Mouse (Mus musculus): ENCODE results near the gene Slc34a3. TPM values are rescaled to one million over a fixed set of nuclear protein-coding genes. Genes with fewer than 3 reads are reported as not detected.

Gene Slc34a3
- total and polyA plus RNA-seq, 2 experiments from 2014 or later: not detected

DNA sequence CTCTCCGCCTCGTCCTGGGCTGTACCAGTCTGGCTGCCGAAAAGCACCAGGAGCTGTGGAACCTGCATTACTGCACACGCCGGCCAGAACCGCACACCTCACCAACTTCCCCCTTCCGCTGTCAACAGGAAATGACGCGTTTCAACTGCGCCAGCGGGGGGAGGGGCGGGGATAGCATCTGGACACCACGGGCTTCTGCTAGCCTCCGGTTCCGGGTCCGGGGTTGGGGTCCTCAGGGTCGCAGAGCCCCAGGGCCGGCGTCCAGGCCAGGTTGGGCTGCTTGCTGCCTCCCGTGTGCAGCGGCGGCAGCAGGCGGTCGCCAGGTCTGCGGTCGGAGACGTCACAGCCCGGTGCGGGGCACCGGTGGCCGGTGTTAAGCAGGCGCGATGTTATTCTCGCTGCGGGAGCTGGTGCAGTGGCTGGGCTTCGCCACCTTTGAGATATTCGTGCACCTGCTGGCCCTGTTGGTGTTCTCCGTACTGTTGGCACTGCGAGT, 21.2 kb upstream of the Slc34a3 start, which contains the start of gene Tmem203:
TSS of gene Tmem203 (plus strand) at position 156 of the 496 bp plus-strand sequence.
- no peak for TF ChIP-seq CTCF (IDR thresholded peaks at IDR 0.05; ENCODE audit: low read depth)
- H3K4me1 ChIP-seq (ENCODE audit: insufficient read depth, low read length): peaks cover 13% of the 10 kb centered on the region
- DNase-seq (ENCODE audit: low spot score) (peak; percentile 94), ATAC-seq (peak; percentile 91)
- H3K36me3 ChIP-seq (ENCODE audit: insufficient read depth, low read length): peaks cover 10% of the 10 kb centered on the region; the same call in 1 of the 2 replicates
- peak within 1 kb of the TSS; percentile 76 for H3K4me2 ChIP-seq (ENCODE audit: low read depth, low read length)
- no peaks in the 10 kb centered on the region for H3K27me3 ChIP-seq (ENCODE audit: insufficient read depth, low read length)
- 0% methylated on average over 39 of the region's 39 CpGs for WGBS
- H3K9ac ChIP-seq (replicated peaks; ENCODE audit: low read length): peak within 1 kb of the TSS; percentile 79
- H3K9me3 ChIP-seq (ENCODE audit: low read length): no peaks in the 10 kb centered on the region
- peak within 1 kb of the TSS; percentile 84 for H3K27ac ChIP-seq
- H3K4me3 ChIP-seq (ENCODE audit: low read length): peak within 1 kb of the TSS; percentile 89

DNA sequence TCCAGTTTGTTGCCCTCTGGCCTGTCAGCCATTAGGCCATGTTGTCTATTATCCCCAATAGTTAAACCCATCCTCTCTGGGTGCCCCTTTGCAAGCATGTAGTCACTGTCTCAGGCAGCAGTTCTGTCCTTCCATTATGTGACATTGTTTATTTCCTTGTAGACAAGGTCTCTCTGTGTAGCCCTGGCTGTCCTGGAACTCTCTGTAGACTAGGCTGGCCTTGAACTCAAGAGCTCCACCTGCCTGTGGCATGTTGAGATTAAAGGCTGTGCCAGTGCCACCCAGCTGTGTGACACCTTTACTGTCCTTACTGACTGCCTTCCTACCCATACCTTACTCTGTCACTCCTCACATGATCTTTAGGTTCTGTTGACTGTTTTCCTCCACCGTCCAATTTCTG, 18.2 kb upstream of the Slc34a3 start:
- H3K4me2 ChIP-seq (ENCODE audit: low read depth, low read length): no peak overlapping the region
- ATAC-seq: no peak
- no peak overlapping the region for H3K27ac ChIP-seq
- no peaks in the 10 kb centered on the region for H3K27me3 ChIP-seq (ENCODE audit: insufficient read depth, low read length)
- TF ChIP-seq CTCF (IDR thresholded peaks at IDR 0.05; ENCODE audit: low read depth): peak; percentile 54
- no peaks in the 10 kb centered on the region for H3K9me3 ChIP-seq (ENCODE audit: low read length)
- WGBS: 85% methylated on average over 1 of the region's 1 CpGs
- H3K36me3 ChIP-seq (ENCODE audit: insufficient read depth, low read length): peaks cover 10% of the 10 kb centered on the region; the same call in 1 of the 2 replicates
- no peak overlapping the region for H3K4me3 ChIP-seq (ENCODE audit: low read length)
- peaks cover 13% of the 10 kb centered on the region for H3K4me1 ChIP-seq (ENCODE audit: insufficient read depth, low read length)
- H3K9ac ChIP-seq (replicated peaks; ENCODE audit: low read length): no peak overlapping the region
- DNase-seq (ENCODE audit: low spot score): no peak

DNA sequence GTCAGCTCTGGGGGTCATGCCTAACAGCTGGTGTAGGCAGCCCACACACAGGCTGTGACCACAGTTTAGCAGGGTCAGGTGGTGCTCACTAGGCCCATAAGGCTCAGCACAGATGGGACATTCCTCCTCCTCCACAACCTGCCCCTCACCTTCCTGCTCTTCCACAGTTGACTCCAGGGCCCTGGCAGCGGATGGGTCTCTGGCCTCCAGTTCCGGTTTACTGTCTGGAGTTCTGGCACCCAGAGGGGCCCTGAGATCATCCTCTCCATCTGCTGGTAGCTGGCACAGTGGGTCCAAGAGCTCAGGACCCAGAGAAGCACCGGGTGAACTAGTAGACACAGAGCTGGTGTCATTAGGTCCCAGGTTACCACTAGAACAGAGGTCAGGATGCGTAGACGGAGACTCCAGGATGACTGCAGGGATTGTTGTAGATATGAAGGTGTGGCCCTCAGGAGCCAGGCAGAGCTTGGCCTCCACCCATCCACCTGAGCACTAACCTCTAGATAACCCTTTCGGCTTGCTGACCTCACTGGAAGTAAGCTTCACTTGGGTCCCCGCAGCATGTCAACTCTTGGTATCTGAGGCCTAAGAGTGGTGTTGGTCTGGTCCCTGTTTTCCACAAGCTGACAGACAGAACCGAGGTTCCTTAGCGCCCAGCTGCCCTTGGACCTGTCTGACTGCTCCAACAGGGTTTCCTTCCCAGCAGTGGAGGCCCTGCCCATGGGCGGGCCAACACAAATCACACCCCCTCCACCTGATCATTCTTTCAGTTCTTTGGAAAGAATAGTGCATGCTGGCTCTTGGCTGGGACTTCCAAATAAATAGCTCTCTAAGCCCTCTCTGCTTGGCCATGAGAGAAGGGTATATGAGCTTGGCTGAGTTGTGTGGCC, 12.3 kb upstream of the Slc34a3 start, which contains the start of gene AL732309.1:
TSS of gene AL732309.1 (minus strand) at position 681 of the 890 bp plus-strand sequence.
- no peak within 1 kb of the TSS for H3K4me3 ChIP-seq (ENCODE audit: low read length)
- no peak within 1 kb of the TSS for H3K9ac ChIP-seq (replicated peaks; ENCODE audit: low read length)
- H3K27ac ChIP-seq: no peak within 1 kb of the TSS
- no peak within 1 kb of the TSS for H3K4me2 ChIP-seq (ENCODE audit: low read depth, low read length)
- DNase-seq (ENCODE audit: low spot score) (no peak), ATAC-seq (no peak)
- no peaks in the 10 kb centered on the region for H3K27me3 ChIP-seq (ENCODE audit: insufficient read depth, low read length)
- H3K36me3 ChIP-seq (ENCODE audit: insufficient read depth, low read length): peaks cover 13% of the 10 kb centered on the region; the same call in 1 of the 2 replicates
- WGBS: 92% methylated on average over 10 of the region's 10 CpGs
- H3K4me1 ChIP-seq (ENCODE audit: insufficient read depth, low read length): peaks cover 7% of the 10 kb centered on the region
- no peaks in the 10 kb centered on the region for H3K9me3 ChIP-seq (ENCODE audit: low read length)
- no peak for TF ChIP-seq CTCF (IDR thresholded peaks at IDR 0.05; ENCODE audit: low read depth)

DNA sequence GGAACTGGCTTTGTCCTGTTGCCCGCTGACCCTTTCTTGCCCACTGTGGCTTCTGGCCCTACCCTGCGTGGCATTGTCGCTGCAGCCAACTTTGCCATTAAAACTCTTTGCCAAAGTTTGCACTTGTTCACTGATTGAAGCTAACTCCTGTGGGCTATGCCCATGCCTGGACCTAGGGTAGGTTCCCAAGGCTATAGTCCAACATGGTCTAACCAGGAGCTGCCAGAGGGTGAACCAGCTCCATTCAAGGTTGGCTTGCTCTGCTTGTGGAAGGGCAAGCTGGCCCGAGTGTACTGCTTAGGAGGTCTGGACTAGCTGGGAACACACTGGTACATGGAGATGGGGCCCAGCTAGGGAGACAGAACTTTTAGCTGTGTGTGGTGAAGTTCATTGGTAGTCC, 10.0 kb upstream of the Slc34a3 start:
- no peak for ATAC-seq
- no peak for TF ChIP-seq CTCF (IDR thresholded peaks at IDR 0.05; ENCODE audit: low read depth)
- peaks cover 5% of the 10 kb centered on the region; the same call in 1 of the 2 replicates for H3K36me3 ChIP-seq (ENCODE audit: insufficient read depth, low read length)
- H3K4me2 ChIP-seq (ENCODE audit: low read depth, low read length): no peak overlapping the region
- no peak overlapping the region for H3K4me3 ChIP-seq (ENCODE audit: low read length)
- no peaks in the 10 kb centered on the region for H3K27me3 ChIP-seq (ENCODE audit: insufficient read depth, low read length)
- WGBS: 91% methylated on average over 4 of the region's 4 CpGs
- no peak for DNase-seq (ENCODE audit: low spot score)
- no peaks in the 10 kb centered on the region for H3K9me3 ChIP-seq (ENCODE audit: low read length)
- no peak overlapping the region for H3K27ac ChIP-seq
- H3K9ac ChIP-seq (replicated peaks; ENCODE audit: low read length): no peak overlapping the region
- peaks cover 12% of the 10 kb centered on the region for H3K4me1 ChIP-seq (ENCODE audit: insufficient read depth, low read length)

DNA sequence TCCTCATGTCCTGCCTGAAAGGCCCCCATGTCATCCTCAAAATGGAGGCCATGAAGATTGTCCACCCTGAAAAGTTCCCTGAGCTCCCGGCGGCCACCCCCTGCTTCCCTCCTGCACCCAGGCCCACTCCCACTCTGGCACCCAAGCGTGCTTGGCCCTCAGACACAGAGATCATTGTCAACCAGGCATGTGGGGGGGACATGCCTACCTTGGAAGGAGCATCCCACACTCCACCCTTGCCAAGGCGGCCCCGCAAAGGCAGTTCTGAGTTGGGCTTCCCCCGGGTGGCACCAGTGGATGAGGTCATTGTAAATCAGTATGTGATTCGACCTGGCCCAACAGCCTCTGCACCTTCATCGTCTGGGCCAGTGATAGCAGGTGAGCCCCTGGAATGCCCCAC, 9.2 kb upstream of the Slc34a3 start:
- peak overlapping the region; percentile 88 for H3K4me2 ChIP-seq (ENCODE audit: low read depth, low read length)
- H3K9ac ChIP-seq (replicated peaks; ENCODE audit: low read length): peak overlapping the region; percentile 73; the same call in 1 of the 2 replicates
- no peak overlapping the region for H3K27ac ChIP-seq
- no peaks in the 10 kb centered on the region for H3K27me3 ChIP-seq (ENCODE audit: insufficient read depth, low read length)
- H3K4me1 ChIP-seq (ENCODE audit: insufficient read depth, low read length): peaks cover 12% of the 10 kb centered on the region
- H3K36me3 ChIP-seq (ENCODE audit: insufficient read depth, low read length): peaks cover 5% of the 10 kb centered on the region; the same call in 1 of the 2 replicates
- DNase-seq (ENCODE audit: low spot score) (no peak), ATAC-seq (no peak)
- H3K9me3 ChIP-seq (ENCODE audit: low read length): no peaks in the 10 kb centered on the region
- WGBS: 78% methylated on average over 8 of the region's 8 CpGs
- peak overlapping the region; percentile 56 for H3K4me3 ChIP-seq (ENCODE audit: low read length)
- no peak for TF ChIP-seq CTCF (IDR thresholded peaks at IDR 0.05; ENCODE audit: low read depth)

DNA sequence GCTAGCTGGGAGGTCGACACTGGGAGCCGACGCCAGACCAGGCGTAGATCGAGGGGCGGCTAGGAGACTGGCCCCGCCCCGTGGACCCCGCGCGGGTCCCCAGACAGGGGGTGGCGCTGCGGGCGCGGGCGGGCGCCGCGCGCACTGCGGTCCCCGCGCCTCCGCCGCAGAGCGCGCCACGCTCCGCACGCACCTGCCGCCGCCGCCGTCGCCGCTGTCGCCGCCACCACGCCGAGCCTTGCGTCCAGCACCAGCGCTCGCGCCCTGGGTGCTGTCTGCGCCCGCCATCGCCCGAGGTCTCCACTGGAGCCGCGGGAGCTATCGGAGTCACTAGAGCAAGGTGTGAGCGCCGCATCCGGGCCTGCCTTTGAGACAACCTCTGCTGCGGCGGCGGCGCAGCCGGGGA, 7.9 kb upstream of the Slc34a3 start, which contains the start of the genes Rnf208 and Cysrt1:
TSS of gene Rnf208 (plus strand) at position 155 of the 406 bp plus-strand sequence.
TSS of gene Cysrt1 (minus strand) at position 352 of the 406 bp plus-strand sequence.
- Histone ChIP-seq H3K4me2 (ENCODE audit: low read depth, low read length) (peak within 1 kb of the TSS; percentile 88), H3K4me1 (ENCODE audit: insufficient read depth, low read length) (peaks cover 12% of the 10 kb centered on the region), H3K9ac (replicated peaks; ENCODE audit: low read length) (peak within 1 kb of the TSS; percentile 73), H3K4me3 (ENCODE audit: low read length) (peak within 1 kb of the TSS; percentile 56), H3K27ac (peak within 1 kb of the TSS; percentile 80), H3K27me3 (ENCODE audit: insufficient read depth, low read length) (no peaks in the 10 kb centered on the region), H3K9me3 (ENCODE audit: low read length) (no peaks in the 10 kb centered on the region), H3K36me3 (ENCODE audit: insufficient read depth, low read length) (peaks cover 5% of the 10 kb centered on the region; the same call in 1 of the 2 replicates)
- DNase-seq (ENCODE audit: low spot score) (peak; percentile 77), ATAC-seq (peak; percentile 63)
- no peak for TF ChIP-seq CTCF (IDR thresholded peaks at IDR 0.05; ENCODE audit: low read depth)
- WGBS: 0% methylated on average over 38 of the region's 59 CpGs

Data from hindbrain, postnatal 0 days (tissue).